Mouse (Mus musculus) adrenal gland, adult 8-10 months (tissue): Measurements from ENCODE around the gene Nek3. TPM values are rescaled to one million over a fixed set of nuclear protein-coding genes. Genes with fewer than 3 reads are reported as not detected.

Experiments used
- DNase-seq: peaks from one replicate; pipeline ENCODE4 v3.0.0; 2022
- total RNA-seq, 4 experiments: library from RNA; stranded (reverse); gene quantifications; 2 replicates each; pipeline ENCODE4 v1.2.4; 2022

Gene Nek3
- 10 to 100 TPM in 2 of 4 experiments, 1 to 10 TPM in 2; 5.2 to 16.0 (median 9.4) TPM for total RNA-seq

GRCm38 (mm10) chr8:22166080-22166603 lies at the start of gene Nek3:
Nek3 (minus strand) TSS chr8:22166435.
- peak; percentile 80 for DNase-seq

GRCm38 (mm10) chr8:22214826-22215225 lies 48.6 kb upstream of the Nek3 start:
- peak; percentile 87 for DNase-seq

- DNase-seq, result no peak
These were observed 42.8 kb upstream of the Nek3 start for GRCm38 (mm10) chr8:22209012-22209411.

GRCm38 (mm10) chr8:22207535-22207934 lies 41.3 kb upstream of the Nek3 start:
- no peak for DNase-seq

- no peak for DNase-seq
These were observed 33.2 kb upstream of the Nek3 start for GRCm38 (mm10) chr8:22199481-22199880.

- no peak for DNase-seq
These were observed 31.7 kb upstream of the Nek3 start for GRCm38 (mm10) chr8:22197914-22198313.

- no peak for DNase-seq
These were observed 27.3 kb upstream of the Nek3 start for GRCm38 (mm10) chr8:22193432-22194010.

- peak; percentile 77 for DNase-seq
These were observed 26.6 kb upstream of the Nek3 start, which contains the start of gene Vps36 for GRCm38 (mm10) chr8:22192660-22193431. Vps36 (plus strand) TSS chr8:22192809.

- DNase-seq, result peak; percentile 86
These were observed 19.5 kb upstream of the Nek3 start, which contains the start of gene Ckap2 for GRCm38 (mm10) chr8:22185431-22186397. Ckap2 (minus strand) TSS chr8:22185819.

- no peak for DNase-seq
These were observed 18.6 kb upstream of the Nek3 start for GRCm38 (mm10) chr8:22184884-22185283.

- no peak for DNase-seq
These were observed 9.7 kb upstream of the Nek3 start for GRCm38 (mm10) chr8:22175966-22176365.

GRCm38 (mm10) chr8:22169167-22169566 lies 2.9 kb upstream of the Nek3 start:
- DNase-seq, result no peak

- DNase-seq, result no peak
These were observed 770 bp downstream of the Nek3 start for GRCm38 (mm10) chr8:22165251-22166079.

- DNase-seq, result no peak
These were observed 1.8 kb downstream of the Nek3 start for GRCm38 (mm10) chr8:22164431-22164830.

GRCm38 (mm10) chr8:22162206-22162605 lies 4.0 kb downstream of the Nek3 start:
- no peak for DNase-seq

GRCm38 (mm10) chr8:22150345-22150663 lies 15.9 kb downstream of the Nek3 start:
- DNase-seq, result no peak

GRCm38 (mm10) chr8:22149643-22150344 lies 16.4 kb downstream of the Nek3 start:
- no peak for DNase-seq

GRCm38 (mm10) chr8:22148367-22148740 lies 17.9 kb downstream of the Nek3 start:
- DNase-seq, result no peak

GRCm38 (mm10) chr8:22147706-22148366 lies 18.4 kb downstream of the Nek3 start:
- no peak for DNase-seq

- no peak for DNase-seq
These were observed 20.4 kb downstream of the Nek3 start for GRCm38 (mm10) chr8:22145831-22146230.
